In genomic region chr14:121037276-121037675, GRCm38 (mm10) we compare ENCODE assay signal across 8 mouse cellular contexts. TPM values are rescaled to one million over a fixed set of nuclear protein-coding genes. Genes with fewer than 3 reads are reported as not detected.
DNase-seq lines count a peak whose midpoint lies in the region; ATAC-seq and TF ChIP-seq lines count a peak whose summit lies in the region.

No protein-coding gene starts in this region.

- H3K27ac ChIP-seq in liver, adult 2 months (replicated peaks; ENCODE audit: insufficient read depth, low read depth, low read length) = no peak overlapping the region
- peak overlapping the region; percentile 98 for H3K27ac ChIP-seq in forebrain, embryonic 10.5 days
- peak overlapping the region; percentile 92 for H3K27ac ChIP-seq in limb, embryonic 11.5 days (replicated peaks; ENCODE audit: low read depth, low read length)
- peak overlapping the region; percentile 86 for H3K27ac ChIP-seq in neural tube, embryonic 15.5 days (replicated peaks)

- no peaks in the 10 kb centered on the region for H3K36me3 ChIP-seq in liver, adult 2 months (ENCODE audit: control insufficient read depth, insufficient read depth, low read length)
- H3K36me3 ChIP-seq in forebrain, embryonic 10.5 days (replicated peaks) = no peaks in the 10 kb centered on the region
- no peaks in the 10 kb centered on the region for H3K36me3 ChIP-seq in limb, embryonic 11.5 days (ENCODE audit: control insufficient read depth, insufficient read depth, low read length)
- H3K36me3 ChIP-seq in neural tube, embryonic 15.5 days = no peaks in the 10 kb centered on the region

- TF ChIP-seq CTCF in liver, adult 2 months (IDR thresholded peaks at IDR 0.05; ENCODE audit: low read depth, low read length) = no peak

- H3K9me3 ChIP-seq in forebrain, embryonic 10.5 days = no peaks in the 10 kb centered on the region
- no peaks in the 10 kb centered on the region for H3K9me3 ChIP-seq in limb, embryonic 11.5 days (ENCODE audit: control insufficient read depth, low read length)
- H3K9me3 ChIP-seq in neural tube, embryonic 15.5 days (replicated peaks) = no peaks in the 10 kb centered on the region

- no peak overlapping the region for H3K4me3 ChIP-seq in liver, adult 2 months (ENCODE audit: insufficient read depth, low read depth, low read length)
- peak overlapping the region; percentile 93 for H3K4me3 ChIP-seq in forebrain, embryonic 10.5 days
- H3K4me3 ChIP-seq in limb, embryonic 11.5 days (ENCODE audit: low read depth, low read length) = peak overlapping the region; percentile 73
- peak overlapping the region; percentile 82 for H3K4me3 ChIP-seq in neural tube, embryonic 15.5 days (replicated peaks)

- DNase-seq in liver, adult 2 months (ENCODE audit: extremely low read depth, low read depth, low spot score) = peak; percentile 22
- no peak for DNase-seq in liver
- DNase-seq in forebrain, embryonic 10.5 days (ENCODE audit: extremely low spot score, low spot score) = no peak
- DNase-seq in limb, embryonic 11.5 days (ENCODE audit: low spot score) = no peak
- DNase-seq in adrenal gland, postnatal 25 days = no peak
- no peak for DNase-seq in right cerebral cortex, postnatal 25 days

- H3K4me2 ChIP-seq in limb, embryonic 11.5 days (ENCODE audit: low read depth, severe bottlenecking) = peak overlapping the region; percentile 91
- H3K4me2 ChIP-seq in neural tube, embryonic 15.5 days = peak overlapping the region; percentile 95

- H3K79me2 ChIP-seq in liver, adult 2 months (ENCODE audit: control insufficient read depth, insufficient read depth, low read length) = peaks cover 23% of the 10 kb centered on the region; the same call in 1 of the 2 replicates

- H3K9ac ChIP-seq in liver, adult 2 months (ENCODE audit: low read depth, low read length) = no peak overlapping the region
- H3K9ac ChIP-seq in limb, embryonic 11.5 days (ENCODE audit: low read length) = peak overlapping the region; percentile 98
- H3K9ac ChIP-seq in neural tube, embryonic 15.5 days (replicated peaks) = peak overlapping the region; percentile 86

- no peak for ATAC-seq in limb, embryonic 11.5 days (ENCODE audit: insufficient number of reproducible peaks, low FRiP score, low TSS enrichment, low read depth)
- ATAC-seq in neural tube, embryonic 15.5 days (ENCODE audit: low FRiP score) = no peak
- no peak; the same call in 1 of the 2 replicates for ATAC-seq in megakaryocyte progenitor cell, adult 5-6 weeks (replicated peaks; ENCODE audit: poor library complexity)

- H3K27me3 ChIP-seq in liver, adult 2 months (ENCODE audit: control insufficient read depth, insufficient read depth, low read length) = no peaks in the 10 kb centered on the region
- H3K27me3 ChIP-seq in forebrain, embryonic 10.5 days (ENCODE audit: poor library complexity, severe bottlenecking) = peaks cover 27% of the 10 kb centered on the region
- H3K27me3 ChIP-seq in limb, embryonic 11.5 days (ENCODE audit: control insufficient read depth, insufficient read depth, low read length) = no peaks in the 10 kb centered on the region
- H3K27me3 ChIP-seq in neural tube, embryonic 15.5 days (replicated peaks) = no peaks in the 10 kb centered on the region

- WGBS in liver, adult 2 months = 7% methylated on average over 7 of the region's 7 CpGs
- WGBS in forebrain, embryonic 10.5 days = 60% methylated on average over 7 of the region's 7 CpGs
- 21% methylated on average over 7 of the region's 7 CpGs for WGBS in limb, embryonic 11.5 days
- 16% methylated on average over 7 of the region's 7 CpGs for WGBS in neural tube, embryonic 15.5 days

- H3K4me1 ChIP-seq in liver, adult 2 months (ENCODE audit: control insufficient read depth, insufficient read depth, low read length) = peaks cover 7% of the 10 kb centered on the region
- peaks cover 51% of the 10 kb centered on the region for H3K4me1 ChIP-seq in forebrain, embryonic 10.5 days
- peaks cover 26% of the 10 kb centered on the region for H3K4me1 ChIP-seq in limb, embryonic 11.5 days (ENCODE audit: control insufficient read depth, insufficient read depth, low read length)
- H3K4me1 ChIP-seq in neural tube, embryonic 15.5 days = peaks cover 37% of the 10 kb centered on the region

- no peak for TF ChIP-seq POLR2A in liver, adult 2 months (IDR thresholded peaks at IDR 0.05; ENCODE audit: extremely low read depth, insufficient read depth, low read length)

RNA-seq across cellular contexts. Expression of gene Farp1, which starts 2.3 kb away (rescaled TPM):
- 4.2 and 6.1 TPM in 2 replicates for total RNA-seq in liver, adult 2 months (2014; rRNA removed)
- 6.4 and 8.6 TPM in 2 replicates for polyA plus RNA-seq in liver, adult 2 months (2012; rRNA removed)
- polyA plus RNA-seq in forebrain, embryonic 10.5 days (2016; fragmentation: Nextera tagmentation; extraction: Ambion mirVana) = 21.7 and 22.9 TPM in 2 replicates
- polyA plus RNA-seq in limb, embryonic 11.5 days (2014; fragmentation: Nextera tagmentation; extraction: Ambion mirVana) = 57.6 and 67.2 TPM in 2 replicates
- 28.1 and 28.5 TPM in 2 replicates for polyA plus RNA-seq in neural tube, embryonic 15.5 days (2015; fragmentation: Nextera tagmentation; extraction: Ambion mirVana)
- 0.15 and 0.78 TPM in 2 replicates for total RNA-seq in megakaryocyte progenitor cell, adult 5-6 weeks (2015)
- total RNA-seq in megakaryocyte progenitor cell, adult 5-6 weeks (2017) = 0.68 TPM in 1 of 2 replicates, not detected in the other
- 23.8 and 25.8 TPM in 2 replicates for total RNA-seq in adrenal gland, postnatal 25 days (2021)
